Mouse (Mus musculus): Measurements from ENCODE around the gene Tmem80. TPM values are rescaled to one million over a fixed set of nuclear protein-coding genes. Genes with fewer than 3 reads are reported as not detected.

Gene Tmem80
- total RNA-seq, 4 experiments from 2014 or later, result 13.7 to 16.6 (median 15.5) TPM

- no peak for DNase-seq (ENCODE audit: low spot score)
Observed at GRCm38 (mm10) chr7:141324686-141325085, 2.9 kb upstream of the Tmem80 start.

DNA sequence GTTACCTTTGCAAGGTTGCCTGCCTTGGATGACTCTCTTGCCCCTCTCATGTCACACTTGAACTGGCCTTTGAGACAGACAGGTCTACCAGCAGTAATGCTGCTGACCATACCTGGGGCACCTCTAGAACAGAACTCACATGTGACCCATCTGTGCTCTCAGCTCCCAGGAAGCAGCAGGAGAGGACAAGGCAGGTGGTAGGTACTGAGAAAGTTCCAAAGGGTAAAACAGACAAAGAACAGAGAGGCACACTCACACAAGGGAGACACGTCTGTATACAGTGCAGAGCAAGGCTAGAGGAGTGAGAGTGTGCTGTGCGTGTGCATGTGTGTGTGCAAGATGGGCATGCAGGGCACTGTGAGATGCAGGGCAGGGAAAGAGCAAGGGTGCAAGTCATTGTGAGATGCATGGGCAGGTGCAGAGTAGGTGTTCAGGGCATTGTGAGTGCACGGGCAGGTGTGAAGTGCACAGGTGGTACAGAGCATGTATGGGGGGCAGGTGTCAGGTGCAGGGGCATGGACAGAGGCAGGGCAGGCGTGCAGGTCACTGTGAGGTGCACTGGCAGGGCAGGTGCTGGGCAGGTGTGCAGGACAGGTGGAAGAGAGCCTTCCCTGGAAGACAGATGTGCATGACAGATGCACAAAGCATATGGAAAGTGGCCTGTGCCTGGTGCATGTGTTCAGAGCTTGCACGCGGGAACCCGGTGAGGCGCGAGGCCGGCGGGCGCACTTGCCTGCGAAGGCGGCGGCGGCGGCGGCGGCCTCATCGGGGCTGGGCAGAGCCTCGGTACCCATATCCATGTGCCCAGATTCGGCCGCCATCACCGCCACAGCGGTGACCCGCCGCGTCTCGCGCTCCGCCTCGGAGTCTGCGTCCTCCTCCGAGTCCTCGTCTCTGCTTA lies 743 bp upstream of the Tmem80 start:
- no peak for DNase-seq (ENCODE audit: low spot score)

GRCm38 (mm10) chr7:141328373-141328990 lies 943 bp downstream of the Tmem80 start:
- DNase-seq (ENCODE audit: low spot score), result no peak

- no peak for DNase-seq (ENCODE audit: low spot score)
Observed at GRCm38 (mm10) chr7:141330706-141331105, 3.2 kb downstream of the Tmem80 start.

DNA sequence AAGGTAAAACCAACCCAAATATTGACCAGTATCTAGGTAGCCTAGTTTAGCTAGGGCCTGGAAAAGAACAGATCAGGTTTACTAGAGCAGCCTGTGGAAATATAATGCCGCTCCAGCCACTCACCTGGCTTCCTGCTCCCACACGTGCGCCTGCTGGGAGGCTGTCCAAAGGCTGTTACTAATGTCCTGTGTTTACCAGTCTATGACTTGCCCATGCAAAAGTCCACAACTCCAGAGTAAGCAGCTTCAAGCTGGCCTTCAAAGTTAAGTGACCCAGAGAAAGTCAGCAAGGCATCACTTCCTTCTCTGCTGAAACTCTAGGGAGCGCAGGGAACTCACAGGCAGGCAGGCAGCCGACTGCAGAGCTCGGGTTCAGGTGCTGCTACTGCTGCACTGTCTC lies 4.5 kb downstream of the Tmem80 start:
- no peak for DNase-seq (ENCODE audit: low spot score)

- no peak for DNase-seq (ENCODE audit: low spot score)
Observed at GRCm38 (mm10) chr7:141335044-141335579, 7.6 kb downstream of the Tmem80 start.

- no peak for DNase-seq (ENCODE audit: low spot score)
Observed at GRCm38 (mm10) chr7:141335682-141336081, 8.1 kb downstream of the Tmem80 start.

- DNase-seq (ENCODE audit: low spot score), result no peak
Observed at GRCm38 (mm10) chr7:141336296-141336695, 8.8 kb downstream of the Tmem80 start.

GRCm38 (mm10) chr7:141337716-141338416 lies 10.3 kb downstream of the Tmem80 start:
- no peak for DNase-seq (ENCODE audit: low spot score)

DNA sequence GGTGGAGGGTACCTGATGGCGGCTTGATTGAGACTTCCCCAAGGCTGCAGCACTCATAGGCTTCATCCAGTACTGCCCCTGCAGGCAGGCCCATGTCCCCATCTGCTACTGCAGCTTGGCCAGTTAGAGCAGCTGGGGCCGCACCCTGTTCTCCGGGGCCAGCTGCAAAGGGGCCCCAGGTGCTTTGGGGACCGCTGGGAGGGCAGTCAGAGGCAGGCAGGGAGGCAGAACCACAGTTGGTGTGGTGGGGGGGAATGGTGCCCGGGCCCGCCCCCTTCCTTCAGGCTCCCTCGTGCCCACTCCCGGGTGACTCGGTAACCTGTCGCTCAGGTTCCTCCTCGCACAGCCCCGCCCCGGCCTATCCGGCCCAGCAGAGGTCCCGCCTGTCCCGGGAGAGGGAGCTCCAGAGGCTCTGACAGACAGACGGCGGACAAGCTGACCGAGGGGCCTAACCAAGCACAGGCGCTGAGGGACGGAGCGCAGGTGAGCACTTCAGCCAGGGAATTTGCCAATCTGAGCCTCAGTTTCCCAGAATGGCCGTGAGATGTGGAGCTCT lies 11.1 kb downstream of the Tmem80 start, which contains the start of gene Eps8l2:
TSS of gene Eps8l2 (plus strand) at position 305 of the 556 bp plus-strand sequence.
- DNase-seq (ENCODE audit: low spot score), result no peak

DNA sequence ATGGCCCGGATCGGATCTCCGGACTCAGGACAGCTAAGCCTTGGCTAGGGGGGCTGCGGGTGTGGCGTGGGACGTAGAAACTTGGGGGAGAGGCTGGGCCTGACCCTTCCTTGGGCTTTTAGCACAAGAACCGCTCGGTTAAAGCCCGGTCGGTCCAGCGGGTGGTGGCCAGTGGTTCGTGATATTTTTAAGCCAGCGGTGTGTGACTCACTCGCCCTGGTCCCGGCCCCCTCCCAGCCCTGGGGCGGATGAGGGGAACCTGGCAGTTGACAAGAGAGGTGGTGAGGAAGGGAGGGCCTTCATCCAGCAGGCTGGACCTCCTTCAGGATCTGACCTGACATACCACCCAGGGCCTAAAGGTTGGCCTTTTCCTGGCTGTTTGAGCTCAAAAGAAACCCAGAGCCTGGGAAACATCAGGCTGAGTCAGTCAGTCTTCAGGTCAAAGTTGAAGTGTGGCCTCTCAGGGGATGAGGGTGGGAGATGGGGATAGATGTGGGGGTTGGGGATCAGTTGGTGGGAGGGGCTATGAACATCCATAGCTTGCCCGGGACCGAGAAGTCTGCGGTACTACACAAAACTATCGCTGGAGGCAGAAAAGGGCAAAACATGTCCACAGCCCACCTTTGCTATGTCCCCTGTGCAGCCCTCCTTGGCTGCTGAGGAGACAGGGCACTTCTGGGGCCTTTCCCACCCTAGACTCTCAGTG lies 11.8 kb downstream of the Tmem80 start:
- no peak for DNase-seq (ENCODE audit: low spot score)

DNA sequence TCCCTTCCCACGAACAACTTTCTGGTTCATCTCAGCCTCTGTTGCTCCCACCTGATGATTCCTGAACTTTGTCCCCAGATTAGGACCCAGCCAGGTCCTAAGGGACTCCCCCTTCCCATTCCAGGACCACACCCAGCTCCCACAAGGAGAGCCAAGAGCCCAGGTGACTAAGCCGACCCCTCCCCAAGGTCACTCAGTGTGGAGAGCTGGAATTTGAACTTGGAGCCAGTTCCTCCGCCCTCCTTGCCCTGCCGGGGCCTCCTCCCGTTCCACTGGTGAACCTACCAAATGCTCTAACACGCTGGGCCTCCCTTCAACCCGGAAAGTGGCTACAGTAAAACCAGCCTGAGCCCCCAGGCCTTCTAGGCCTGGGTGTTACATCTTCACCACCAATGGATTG lies 12.5 kb downstream of the Tmem80 start:
- no peak for DNase-seq (ENCODE audit: low spot score)

DNA sequence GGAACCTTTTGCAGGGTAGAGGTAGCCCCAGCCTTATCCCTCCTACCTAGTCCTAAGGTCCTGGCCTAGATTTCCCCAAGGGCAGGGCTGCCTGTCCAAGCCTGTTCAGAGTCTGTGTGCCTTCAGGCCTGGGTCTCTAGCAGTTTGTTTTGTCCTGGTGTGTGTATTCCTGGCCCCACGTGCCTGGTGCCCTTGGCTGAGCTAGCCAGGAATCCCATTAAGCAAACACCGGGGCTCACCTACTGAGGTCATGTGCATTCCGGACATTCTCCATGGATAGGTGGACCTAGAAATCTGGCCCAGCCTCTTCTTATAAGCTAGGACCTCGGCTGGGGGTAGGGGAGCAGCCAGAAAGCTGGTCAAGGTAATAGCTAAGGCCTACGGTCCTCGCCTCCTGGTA lies 12.9 kb downstream of the Tmem80 start:
- DNase-seq (ENCODE audit: low spot score), result no peak

DNA sequence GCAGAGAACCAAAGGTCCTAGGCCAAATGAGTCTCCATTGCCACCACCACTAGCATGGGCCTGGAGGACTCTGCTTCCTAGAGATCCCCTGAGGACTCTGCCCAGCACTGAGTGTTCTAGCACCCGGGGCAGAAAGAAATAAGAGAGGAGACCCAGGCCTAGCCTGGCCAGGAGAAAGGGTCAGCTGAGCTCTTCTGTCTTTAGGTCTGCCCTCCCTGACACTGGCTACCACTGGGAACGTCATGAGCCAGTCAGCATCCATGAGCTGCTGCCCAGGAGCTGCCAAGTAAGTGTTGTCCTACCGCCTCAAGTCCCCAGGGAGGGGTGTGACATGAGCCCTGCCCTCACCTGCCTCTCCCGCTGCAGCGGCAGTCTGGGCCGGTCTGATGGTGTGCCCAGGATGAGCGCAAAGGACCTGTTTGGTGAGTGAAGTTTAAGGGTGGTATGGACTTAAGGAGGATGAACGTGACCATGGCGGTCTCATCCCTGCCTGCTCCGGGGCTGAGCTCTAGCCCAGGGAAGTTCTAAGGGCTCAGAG lies 14.2 kb downstream of the Tmem80 start:
- no peak for DNase-seq (ENCODE audit: low spot score)

GRCm38 (mm10) chr7:141343230-141343629 lies 15.7 kb downstream of the Tmem80 start:
- no peak for DNase-seq (ENCODE audit: low spot score)

- DNase-seq (ENCODE audit: low spot score), result no peak
Observed at GRCm38 (mm10) chr7:141343696-141344095, 16.2 kb downstream of the Tmem80 start.

- no peak for DNase-seq (ENCODE audit: low spot score)
Observed at GRCm38 (mm10) chr7:141344787-141345186, 17.2 kb downstream of the Tmem80 start.

- DNase-seq (ENCODE audit: low spot score), result no peak
Observed at GRCm38 (mm10) chr7:141351061-141351460, 23.5 kb downstream of the Tmem80 start.

DNA sequence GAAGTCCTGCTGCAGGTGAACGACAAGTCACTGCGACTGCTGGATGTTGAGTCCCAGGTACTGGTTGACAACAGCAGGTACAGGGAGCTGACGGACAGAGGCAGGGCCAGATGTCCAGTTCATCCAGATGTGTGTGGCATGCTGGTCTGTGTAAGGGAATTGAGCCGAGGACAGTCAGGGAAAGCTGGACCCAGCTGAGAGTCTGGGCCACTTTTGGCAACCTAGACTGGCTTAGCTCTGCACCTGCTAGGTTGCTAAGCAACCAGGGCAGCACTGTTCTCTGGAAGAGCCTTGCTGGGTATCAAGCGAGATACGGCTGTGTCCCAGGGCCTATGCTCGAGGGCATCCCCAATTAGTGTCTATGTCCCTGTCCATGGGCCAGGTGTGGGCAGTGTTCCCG lies 27.5 kb downstream of the Tmem80 start:
- DNase-seq (ENCODE audit: low spot score), result no peak

GRCm38 (mm10) chr7:141355626-141356326 lies 28.2 kb downstream of the Tmem80 start:
- no peak for DNase-seq (ENCODE audit: low spot score)

Data from heart, adult 8-10 months (tissue).